Mouse (Mus musculus) olfactory bulb, adult 2 months (tissue): ENCODE data around the gene Nrxn3.

Experiments
- CTCF ChIP-seq: fragments of 200-500 bp; IDR thresholded peaks from 2 replicates; pipeline ENCODE4 v1.5.1; 2012; ENCODE audit warnings: low read depth, mild to moderate bottlenecking, low read length, moderate library complexity; ENCODE audit not compliant: insufficient read depth
- POLR2A ChIP-seq: fragments of 200-500 bp; IDR thresholded peaks from 2 replicates; pipeline ENCODE4 v1.6.1; 2012; ENCODE audit warnings: mild to moderate bottlenecking, low read depth, low read length, moderate library complexity; ENCODE audit not compliant: insufficient read depth

DNA sequence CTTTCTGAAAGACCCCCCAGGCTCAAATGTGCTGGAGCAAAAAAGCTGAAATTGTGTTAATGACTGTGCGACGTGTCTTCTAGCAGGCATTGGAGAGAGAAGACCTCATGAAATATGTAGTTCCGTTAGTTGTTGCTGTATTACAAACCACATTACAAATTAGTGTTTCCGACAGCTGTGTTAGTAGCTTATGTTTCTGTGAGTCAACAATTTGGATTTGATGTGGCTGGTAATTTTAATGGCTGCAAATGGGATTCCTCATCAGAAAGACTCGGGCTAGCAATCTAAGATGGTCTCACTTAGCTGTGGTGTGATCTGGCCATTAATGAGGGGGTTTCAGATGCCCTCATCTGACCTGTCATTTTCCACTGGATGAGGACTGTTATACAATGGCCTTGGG is 1107.7 kb downstream of the Nrxn3 start:
- TF ChIP-seq POLR2A = no peak
- TF ChIP-seq CTCF = no peak
